Comparison of ENCODE assay signal across 8 mouse cellular contexts in the genomic region with DNA sequence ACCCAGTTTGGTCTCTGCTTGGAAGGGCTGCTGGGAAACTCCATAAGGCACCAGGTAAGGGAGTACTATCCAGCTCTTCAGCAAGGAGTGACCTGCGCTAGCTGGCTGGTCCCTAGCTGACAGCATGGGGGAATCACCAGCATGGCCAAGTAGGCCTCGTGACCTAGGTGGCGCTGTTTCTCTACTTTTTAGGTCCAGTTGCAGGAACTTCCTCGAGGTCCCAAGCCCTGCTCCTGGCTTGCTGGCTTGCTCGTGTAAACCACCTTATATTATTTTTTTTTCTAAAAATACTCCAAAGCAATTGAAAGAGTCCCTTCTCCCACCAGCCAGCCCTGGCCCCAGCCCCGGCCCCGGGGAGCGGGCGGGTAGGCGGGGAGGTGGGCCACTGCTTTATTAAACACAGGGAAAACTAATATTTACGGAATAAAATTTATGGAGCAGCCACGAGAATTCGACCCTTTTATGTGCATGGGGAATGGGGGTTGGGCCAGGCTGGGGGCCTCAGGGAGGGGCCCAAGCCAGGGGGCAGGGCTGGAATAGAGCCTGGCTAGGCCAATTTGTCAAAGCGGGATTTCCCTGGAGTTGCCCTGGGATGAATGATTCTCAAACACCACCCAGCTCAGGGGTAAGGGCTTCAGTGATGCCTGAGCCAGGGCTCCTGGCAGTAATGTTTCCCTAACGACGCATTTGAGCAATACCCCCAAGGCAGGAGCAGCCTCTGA. TPM values are rescaled to one million over a fixed set of nuclear protein-coding genes. Genes with fewer than 3 reads are reported as not detected.
DNase-seq lines count a peak whose midpoint lies in the region; ATAC-seq and TF ChIP-seq lines count a peak whose summit lies in the region.

No protein-coding gene starts in this region.

- peaks cover 13% of the 10 kb centered on the region for H3K4me1 ChIP-seq in intestine, postnatal 0 days (replicated peaks; ENCODE audit: control insufficient read depth, insufficient read depth, low read length)
- peaks cover 5% of the 10 kb centered on the region; the same call in 1 of the 2 replicates for H3K4me1 ChIP-seq in midbrain, embryonic 14.5 days (ENCODE audit: control insufficient read depth, insufficient read depth, low read length)
- H3K4me1 ChIP-seq in stomach, embryonic 14.5 days (ENCODE audit: control insufficient read depth, insufficient read depth, low read length): peaks cover 9% of the 10 kb centered on the region; the same call in 1 of the 2 replicates

- ATAC-seq in intestine, postnatal 0 days: no peak
- no peak for ATAC-seq in midbrain, embryonic 14.5 days (ENCODE audit: low FRiP score, low TSS enrichment)
- ATAC-seq in stomach, embryonic 14.5 days (ENCODE audit: insufficient number of reproducible peaks, insufficient read depth, low FRiP score, low read depth): peak; percentile 74

- no peaks in the 10 kb centered on the region for H3K9me3 ChIP-seq in intestine, postnatal 0 days (ENCODE audit: control insufficient read depth)
- H3K9me3 ChIP-seq in midbrain, embryonic 14.5 days (ENCODE audit: control insufficient read depth, low read length): no peaks in the 10 kb centered on the region
- H3K9me3 ChIP-seq in stomach, embryonic 14.5 days (ENCODE audit: control insufficient read depth, low read depth, low read length): no peaks in the 10 kb centered on the region

- TF ChIP-seq CTCF in intestine, postnatal 0 days (IDR thresholded peaks at IDR 0.05; ENCODE audit: low read depth): peak; percentile 88

- peak; percentile 42 for DNase-seq in 3134 (ENCODE audit: extremely low read depth, insufficient read length, low spot score)
- peak; percentile 35 for DNase-seq in adrenal gland, adult 8-10 months
- DNase-seq in embryo, embryonic 11.5 days (ENCODE audit: low read depth, low spot score): peak; percentile 85
- DNase-seq in gonadal fat pad, adult 2 months (ENCODE audit: low read depth): peak; percentile 14
- peak; percentile 81 for DNase-seq in left cerebral cortex, postnatal 4 days
- peak; percentile 92 for DNase-seq in midbrain, embryonic 14.5 days

- peak overlapping the region; percentile 46 for H3K4me2 ChIP-seq in intestine, postnatal 0 days (replicated peaks; ENCODE audit: low read depth)
- H3K4me2 ChIP-seq in midbrain, embryonic 14.5 days (ENCODE audit: low read length): peak overlapping the region; percentile 38
- H3K4me2 ChIP-seq in stomach, embryonic 14.5 days (replicated peaks; ENCODE audit: low read depth, low read length): peak overlapping the region; percentile 53

- intact Hi-C loops in left cerebral cortex, postnatal 4 days (cut with DNase I): no loop called here

- H3K27me3 ChIP-seq in intestine, postnatal 0 days (replicated peaks; ENCODE audit: control insufficient read depth, insufficient read depth, low read length): no peaks in the 10 kb centered on the region
- H3K27me3 ChIP-seq in midbrain, embryonic 14.5 days (ENCODE audit: control insufficient read depth, insufficient read depth, low read length): no peaks in the 10 kb centered on the region
- no peaks in the 10 kb centered on the region for H3K27me3 ChIP-seq in stomach, embryonic 14.5 days (ENCODE audit: control insufficient read depth, insufficient read depth, low read length)

- H3K27ac ChIP-seq in intestine, postnatal 0 days (ENCODE audit: low read depth, low read length): no peak overlapping the region; the same call in 1 of the 2 replicates
- no peak overlapping the region for H3K27ac ChIP-seq in midbrain, embryonic 14.5 days (replicated peaks; ENCODE audit: low read depth, low read length)
- H3K27ac ChIP-seq in stomach, embryonic 14.5 days (ENCODE audit: low read length): peak overlapping the region; percentile 63

- peak overlapping the region; percentile 12; the same call in 1 of the 2 replicates for H3K4me3 ChIP-seq in intestine, postnatal 0 days (ENCODE audit: low read depth, low read length)
- H3K4me3 ChIP-seq in midbrain, embryonic 14.5 days (replicated peaks; ENCODE audit: low read depth, low read length): no peak overlapping the region
- peak overlapping the region; percentile 13 for H3K4me3 ChIP-seq in stomach, embryonic 14.5 days (ENCODE audit: low read depth, low read length)

- H3K9ac ChIP-seq in intestine, postnatal 0 days (ENCODE audit: low read depth, low read length): 0 out of 2 replicates have a peak overlapping the region, but pooled peaks have one; percentile 8
- no peak overlapping the region; the same call in 1 of the 2 replicates for H3K9ac ChIP-seq in midbrain, embryonic 14.5 days (replicated peaks; ENCODE audit: low read length)
- H3K9ac ChIP-seq in stomach, embryonic 14.5 days (replicated peaks; ENCODE audit: low read depth, low read length): no peak overlapping the region

- 9% methylated on average over 16 of the region's 16 CpGs for WGBS in intestine, postnatal 0 days
- 15% methylated on average over 16 of the region's 16 CpGs for WGBS in midbrain, embryonic 14.5 days
- whole genome bisulfite sequencing in stomach, embryonic 14.5 days: 6% methylated on average over 16 of the region's 16 CpGs

- no peaks in the 10 kb centered on the region for H3K36me3 ChIP-seq in intestine, postnatal 0 days (ENCODE audit: control insufficient read depth, insufficient read depth)
- H3K36me3 ChIP-seq in midbrain, embryonic 14.5 days (ENCODE audit: control insufficient read depth, insufficient read depth, low read length): no peaks in the 10 kb centered on the region
- no peaks in the 10 kb centered on the region for H3K36me3 ChIP-seq in stomach, embryonic 14.5 days (ENCODE audit: control insufficient read depth, insufficient read depth, low read length)

RNA-seq across cellular contexts. Expression of a gene that starts 13.2 kb away (rescaled TPM):
- total RNA-seq in adrenal gland, adult 8-10 months (2022): under 1 TPM in 3 of 4 experiments, not detected in 1; 0.16 to 0.20 (median 0.18) TPM
- 6.5 and 8.8 TPM in 2 replicates for polyA plus RNA-seq in gonadal fat pad, adult 2 months (2012; rRNA removed)
- 24.9 and 25.3 TPM in 2 replicates for polyA plus RNA-seq in intestine, postnatal 0 days (2015; fragmentation: Nextera tagmentation; extraction: Ambion mirVana)
- under 1 TPM; 0.28 to 0.40 TPM for total RNA-seq in left cerebral cortex, postnatal 4 days (2021)
- polyA plus RNA-seq in midbrain, embryonic 14.5 days (2014; fragmentation: Nextera tagmentation; extraction: Ambion mirVana): 0.16 TPM in 1 of 2 replicates, not detected in the other
- polyA plus RNA-seq in stomach, embryonic 14.5 days (2014; fragmentation: Nextera tagmentation; extraction: Ambion mirVana): 29.2 and 30.2 TPM in 2 replicates

RNA-seq across cellular contexts. Expression of a gene that starts 29.3 kb away (rescaled TPM):
- under 1 TPM in 1 of 4 experiments, not detected in 3; 0.03 TPM for total RNA-seq in adrenal gland, adult 8-10 months (2022)
- 4.2 and 6.0 TPM in 2 replicates for polyA plus RNA-seq in gonadal fat pad, adult 2 months (2012; rRNA removed)
- 0.03 and 0.04 TPM in 2 replicates for polyA plus RNA-seq in intestine, postnatal 0 days (2015; fragmentation: Nextera tagmentation; extraction: Ambion mirVana)
- total RNA-seq in left cerebral cortex, postnatal 4 days (2021): 1 to 10 TPM; 1.5 to 1.8 TPM
- polyA plus RNA-seq in midbrain, embryonic 14.5 days (2014; fragmentation: Nextera tagmentation; extraction: Ambion mirVana): 0.13 and 0.34 TPM in 2 replicates
- not detected in 2 replicates for polyA plus RNA-seq in stomach, embryonic 14.5 days (2014; fragmentation: Nextera tagmentation; extraction: Ambion mirVana)

Comparison
In these comparisons a context has a peak if more than half of its experiments do, and no peak if none do; other contexts are left out.
1. DNase-seq: peak in every context shown above with its lines; median percentile 92 in midbrain, embryonic 14.5 days; 85 in embryo, embryonic 11.5 days; 81 in left cerebral cortex, postnatal 4 days; 42 in 3134; 35 in adrenal gland, adult 8-10 months; 14 in gonadal fat pad, adult 2 months.